Mouse (Mus musculus) heart, embryonic 10.5 days (tissue): ENCODE data around the gene Gpr107. TPM values are rescaled to one million over a fixed set of nuclear protein-coding genes. Genes with fewer than 3 reads are reported as not detected.

Experiments used
- DNase-seq: peaks from one replicate; pipeline ENCODE4 v3.0.0-alpha.2; 2017; ENCODE audit warnings: low spot score
- H3K27ac ChIP-seq: fragments of 300-500 bp; sonication (generic); 2 replicates; pipeline ENCODE4 v1.5.1; 2016; ENCODE audit warnings: mild to moderate bottlenecking
- H3K27me3 ChIP-seq: fragments of 300-500 bp; sonication (generic); 2 replicates; pipeline ENCODE4 v1.6.1; 2016; ENCODE audit warnings: mild to moderate bottlenecking; ENCODE audit not compliant: poor library complexity, insufficient read depth, severe bottlenecking
- H3K36me3 ChIP-seq: fragments of 300-500 bp; sonication (generic); 2 replicates; pipeline ENCODE4 v1.6.1; 2016; ENCODE audit warnings: mild to moderate bottlenecking, moderate library complexity
- H3K4me1 ChIP-seq: fragments of 300-500 bp; sonication (generic); 2 replicates; pipeline ENCODE4 v1.6.1; 2016; ENCODE audit warnings: mild to moderate bottlenecking
- H3K4me3 ChIP-seq: fragments of 300-500 bp; sonication (generic); 2 replicates; pipeline ENCODE4 v1.5.1; 2016; ENCODE audit warnings: mild to moderate bottlenecking, moderate library complexity
- H3K9me3 ChIP-seq: fragments of 300-500 bp; sonication (generic); 2 replicates; pipeline ENCODE4 v1.6.1; 2016; ENCODE audit warnings: mild to moderate bottlenecking, moderate library complexity
- WGBS: fragments of 180-500 bp; shearing (Covaris S2); methylation state at CpG from one replicate; pipeline ENCODE4 v1.1.7; 2016; 5-methylcytosine and 5-hydroxymethylcytosine counted together
- polyA plus RNA-seq: library from polyadenylated mRNA; unstranded; fragments of >200 nt; fragmentation: Nextera tagmentation; extraction: Ambion mirVana; gene quantifications from 2 replicates; pipeline ENCODE4 v1.2.1, GENCODE M21; 2016

The Gpr107 gene
- polyA plus RNA-seq, 1 experiment from 2014 or later: 37.4 TPM

GRCm38 (mm10) chr2:31132682-31133081, 19.4 kb upstream of the Gpr107 start:
- Histone ChIP-seq H3K4me3 (no peak overlapping the region), H3K36me3 (no peaks in the 10 kb centered on the region), H3K4me1 (peaks cover 79% of the 10 kb centered on the region), H3K9me3 (no peaks in the 10 kb centered on the region), H3K27me3 (no peaks in the 10 kb centered on the region), H3K27ac (peak overlapping the region; percentile 82; the same call in 1 of the 2 replicates)
- 56% methylated on average over 8 of the region's 8 CpGs for WGBS
- DNase-seq: no peak

- Histone ChIP-seq H3K27ac (no peak overlapping the region), H3K27me3 (no peaks in the 10 kb centered on the region), H3K4me3 (no peak overlapping the region), H3K9me3 (no peaks in the 10 kb centered on the region), H3K36me3 (no peaks in the 10 kb centered on the region), H3K4me1 (peaks cover 74% of the 10 kb centered on the region)
- DNase-seq: no peak
- 65% methylated on average over 4 of the region's 4 CpGs for WGBS
Measured at GRCm38 (mm10) chr2:31133981-31134380, 18.1 kb upstream of the Gpr107 start.

GRCm38 (mm10) chr2:31135512-31135931, 16.6 kb upstream of the Gpr107 start:
- Histone ChIP-seq H3K27ac (peak overlapping the region; percentile 43), H3K4me3 (peak overlapping the region; percentile 1; the same call in 1 of the 2 replicates), H3K36me3 (no peaks in the 10 kb centered on the region), H3K27me3 (no peaks in the 10 kb centered on the region), H3K4me1 (peaks cover 66% of the 10 kb centered on the region), H3K9me3 (no peaks in the 10 kb centered on the region)
- WGBS: 20% methylated on average over 13 of the region's 13 CpGs
- no peak for DNase-seq

- H3K9me3 ChIP-seq: no peaks in the 10 kb centered on the region
- 53% methylated on average over 13 of the region's 13 CpGs for WGBS
- no peaks in the 10 kb centered on the region for H3K27me3 ChIP-seq
- peak overlapping the region; percentile 43 for H3K27ac ChIP-seq
- no peaks in the 10 kb centered on the region for H3K36me3 ChIP-seq
- H3K4me1 ChIP-seq: peaks cover 65% of the 10 kb centered on the region
- no peak for DNase-seq
- no peak overlapping the region for H3K4me3 ChIP-seq
Measured at GRCm38 (mm10) chr2:31136338-31136737, 15.8 kb upstream of the Gpr107 start.

GRCm38 (mm10) chr2:31137018-31137590, 15.0 kb upstream of the Gpr107 start:
- no peaks in the 10 kb centered on the region for H3K36me3 ChIP-seq
- peaks cover 64% of the 10 kb centered on the region for H3K4me1 ChIP-seq
- H3K27ac ChIP-seq: peak overlapping the region; percentile 72
- WGBS: 78% methylated on average over 14 of the region's 14 CpGs
- H3K9me3 ChIP-seq: no peaks in the 10 kb centered on the region
- H3K4me3 ChIP-seq: no peak overlapping the region
- no peaks in the 10 kb centered on the region for H3K27me3 ChIP-seq
- no peak for DNase-seq

- DNase-seq: no peak
- Histone ChIP-seq H3K9me3 (no peaks in the 10 kb centered on the region), H3K27ac (no peak overlapping the region), H3K36me3 (no peaks in the 10 kb centered on the region), H3K27me3 (no peaks in the 10 kb centered on the region), H3K4me3 (no peak overlapping the region), H3K4me1 (peaks cover 67% of the 10 kb centered on the region)
- WGBS: 89% methylated on average over 10 of the region's 10 CpGs
Measured at GRCm38 (mm10) chr2:31139174-31139632, 12.9 kb upstream of the Gpr107 start.

GRCm38 (mm10) chr2:31139991-31140771, 11.9 kb upstream of the Gpr107 start:
- peaks cover 2% of the 10 kb centered on the region; the same call in 1 of the 2 replicates for H3K36me3 ChIP-seq
- H3K4me3 ChIP-seq: peak overlapping the region; percentile 90
- 79% methylated on average over 12 of the region's 12 CpGs for WGBS
- H3K27me3 ChIP-seq: no peaks in the 10 kb centered on the region
- no peaks in the 10 kb centered on the region for H3K9me3 ChIP-seq
- no peak for DNase-seq
- H3K27ac ChIP-seq: no peak overlapping the region
- H3K4me1 ChIP-seq: peaks cover 60% of the 10 kb centered on the region

GRCm38 (mm10) chr2:31140772-31141073, 11.4 kb upstream of the Gpr107 start:
- Histone ChIP-seq H3K9me3 (no peaks in the 10 kb centered on the region), H3K4me3 (peak overlapping the region; percentile 90), H3K4me1 (peaks cover 54% of the 10 kb centered on the region), H3K27ac (peak overlapping the region; percentile 95), H3K36me3 (peaks cover 5% of the 10 kb centered on the region; the same call in 1 of the 2 replicates), H3K27me3 (no peaks in the 10 kb centered on the region)
- 6% methylated on average over 10 of the region's 10 CpGs for WGBS
- no peak for DNase-seq

- H3K4me1 ChIP-seq: peaks cover 49% of the 10 kb centered on the region
- H3K9me3 ChIP-seq: no peaks in the 10 kb centered on the region
- peak overlapping the region; percentile 90 for H3K4me3 ChIP-seq
- H3K27me3 ChIP-seq: no peaks in the 10 kb centered on the region
- H3K36me3 ChIP-seq: peaks cover 9% of the 10 kb centered on the region; the same call in 1 of the 2 replicates
- WGBS: under 1% methylated on average over 78 of the region's 78 CpGs
- peak overlapping the region; percentile 95 for H3K27ac ChIP-seq
- no peak for DNase-seq
Measured at GRCm38 (mm10) chr2:31141074-31141866, 10.8 kb upstream of the Gpr107 start.

- H3K4me3 ChIP-seq: peak within 1 kb of the TSS; percentile 90
- peaks cover 15% of the 10 kb centered on the region for H3K36me3 ChIP-seq
- no peaks in the 10 kb centered on the region for H3K9me3 ChIP-seq
- H3K27me3 ChIP-seq: no peaks in the 10 kb centered on the region
- peaks cover 46% of the 10 kb centered on the region for H3K4me1 ChIP-seq
- peak; percentile 91 for DNase-seq
- under 1% methylated on average over 58 of the region's 59 CpGs for WGBS
- H3K27ac ChIP-seq: peak within 1 kb of the TSS; percentile 95
Measured at GRCm38 (mm10) chr2:31141867-31142454, 10.2 kb upstream of the Gpr107 start, which contains the start of gene Fnbp1. Gene Fnbp1 (minus strand): TSS chr2:31142008.

GRCm38 (mm10) chr2:31142505-31142904, 9.6 kb upstream of the Gpr107 start:
- Histone ChIP-seq H3K4me3 (peak overlapping the region; percentile 90), H3K27ac (peak overlapping the region; percentile 95), H3K27me3 (no peaks in the 10 kb centered on the region), H3K4me1 (peaks cover 41% of the 10 kb centered on the region), H3K9me3 (no peaks in the 10 kb centered on the region), H3K36me3 (peaks cover 18% of the 10 kb centered on the region)
- DNase-seq: no peak
- WGBS: 40% methylated on average over 3 of the region's 3 CpGs

- no peaks in the 10 kb centered on the region for H3K9me3 ChIP-seq
- peak overlapping the region; percentile 67 for H3K27ac ChIP-seq
- peak overlapping the region; percentile 19 for H3K4me3 ChIP-seq
- H3K4me1 ChIP-seq: peaks cover 39% of the 10 kb centered on the region
- peaks cover 26% of the 10 kb centered on the region for H3K36me3 ChIP-seq
- no peak for DNase-seq
- H3K27me3 ChIP-seq: no peaks in the 10 kb centered on the region
- 58% methylated on average over 6 of the region's 6 CpGs for WGBS
Measured at GRCm38 (mm10) chr2:31143326-31143725, 8.8 kb upstream of the Gpr107 start.
